Mouse (Mus musculus) lung, embryonic 15.5 days (tissue): Measurements from ENCODE around the gene Atp11a. TPM values are rescaled to one million over a fixed set of nuclear protein-coding genes. Genes with fewer than 3 reads are reported as not detected.

Source experiments
- polyA plus RNA-seq: library from polyadenylated mRNA; unstranded; fragments of >200 nt; fragmentation: Nextera tagmentation; extraction: Ambion mirVana; gene quantifications from 2 replicates; pipeline ENCODE4 v1.2.1, GENCODE M21; 2015

Atp11a gene
- polyA plus RNA-seq, 1 experiment from 2014 or later = 21.8 TPM

Other genes with a start within 250 kb of the Atp11a start
- not detected in 2 replicates for gene Spaca7, start 184.0 kb upstream of the Atp11a start, polyA plus RNA-seq
- 42.7 and 45.6 TPM in 2 replicates for gene Tubgcp3, start 84.8 kb upstream of the Atp11a start, polyA plus RNA-seq
- 11.5 and 12.0 TPM in 2 replicates for gene Mcf2l, start 116.8 kb downstream of the Atp11a start, polyA plus RNA-seq